Mouse (Mus musculus) kidney, embryonic 14.5 days (tissue): Measurements from ENCODE around the gene 2310061I04Rik. TPM values are rescaled to one million over a fixed set of nuclear protein-coding genes. Genes with fewer than 3 reads are reported as not detected.
A peak's percentile ranks its signal among the peaks of the same experiment; 100 is the strongest.

Experiments used
- ATAC-seq: fragments of 200-750 bp; cut with Nextera tagmentation; 2 replicates; pipeline ENCODE4 v1.8.0; 2017; ENCODE audit warnings: moderate number of reproducible peaks, mild to moderate bottlenecking, moderate TSS enrichment, moderate library complexity; ENCODE audit not compliant: low FRiP score, low TSS enrichment
- H3K27ac ChIP-seq: fragments of 300-500 bp; sonication (generic); 2 replicates; pipeline ENCODE4 v1.5.1; 2014; ENCODE audit warnings: low read depth, mild to moderate bottlenecking, low read length, moderate library complexity, mixed read lengths
- H3K27me3 ChIP-seq: fragments of 300-500 bp; sonication (generic); 2 replicates; pipeline ENCODE4 v1.6.1; 2014; ENCODE audit warnings: mild to moderate bottlenecking, low read length; ENCODE audit not compliant: control insufficient read depth, insufficient read depth
- H3K36me3 ChIP-seq: fragments of 300-500 bp; sonication (generic); 2 replicates; pipeline ENCODE4 v1.6.1; 2014; ENCODE audit warnings: low read length, mixed read lengths; ENCODE audit not compliant: control insufficient read depth, insufficient read depth
- H3K4me1 ChIP-seq: fragments of 300-500 bp; sonication (generic); 2 replicates; pipeline ENCODE4 v1.6.1; 2014; ENCODE audit warnings: low read length, mixed read lengths; ENCODE audit not compliant: control insufficient read depth, insufficient read depth
- H3K4me2 ChIP-seq: fragments of 300-500 bp; sonication (generic); replicated peaks from 2 replicates; pipeline ENCODE4 v1.6.1; 2014; ENCODE audit warnings: low read depth, mild to moderate bottlenecking, low read length
- H3K4me3 ChIP-seq: fragments of 300-500 bp; sonication (generic); 2 replicates; pipeline ENCODE4 v1.5.1; 2014; ENCODE audit warnings: mild to moderate bottlenecking, low read length
- H3K9ac ChIP-seq: fragments of 300-500 bp; sonication (generic); 2 replicates; pipeline ENCODE4 v1.6.1; 2014; ENCODE audit warnings: low read depth, mild to moderate bottlenecking, low read length, moderate library complexity
- H3K9me3 ChIP-seq: fragments of 300-500 bp; sonication (generic); 2 replicates; pipeline ENCODE4 v1.6.1; 2016; ENCODE audit warnings: low read length; ENCODE audit not compliant: control insufficient read depth
- WGBS: fragments of 180-500 bp; shearing (Covaris S2); extraction: QIAGEN DNeasy Blood & Tissue Kit; methylation state at CpG from one replicate; pipeline ENCODE4 v1.1.7; 2014; 5-methylcytosine and 5-hydroxymethylcytosine counted together
- polyA plus RNA-seq: library from polyadenylated mRNA; unstranded; fragments of >200 nt; fragmentation: Nextera tagmentation; extraction: Ambion mirVana; gene quantifications from 2 replicates; pipeline ENCODE4 v1.2.1, GENCODE M21; 2014

2310061I04Rik gene
- polyA plus RNA-seq, 1 experiment from 2014 or later: 36.2 TPM

DNA sequence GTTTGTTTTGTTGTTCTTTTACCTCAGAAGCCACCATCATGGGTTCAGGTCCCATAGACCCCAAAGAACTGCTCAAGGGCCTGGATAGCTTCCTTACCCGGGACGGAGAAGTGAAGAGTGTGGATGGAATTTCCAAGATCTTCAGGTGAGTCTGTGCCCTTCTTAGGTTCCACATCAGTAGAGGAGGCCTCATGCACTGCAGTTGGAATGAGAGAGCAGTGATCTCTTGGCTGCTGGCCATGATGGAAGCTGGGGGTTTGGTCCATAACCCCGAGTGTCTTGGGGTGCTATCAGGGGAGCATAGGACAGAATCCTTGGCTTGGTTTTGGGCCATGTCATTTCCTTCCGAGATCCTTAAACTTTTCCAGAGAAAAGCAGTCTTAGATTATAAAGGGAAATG lies 26.1 kb upstream of the 2310061I04Rik start:
- no peak overlapping the region for H3K27ac ChIP-seq
- no peak for ATAC-seq
- no peak overlapping the region for H3K9ac ChIP-seq
- no peaks in the 10 kb centered on the region for H3K9me3 ChIP-seq
- H3K27me3 ChIP-seq: no peaks in the 10 kb centered on the region
- WGBS: 96% methylated on average over 4 of the region's 4 CpGs
- H3K4me2 ChIP-seq: no peak overlapping the region
- no peak overlapping the region for H3K4me3 ChIP-seq
- H3K36me3 ChIP-seq: peaks cover 64% of the 10 kb centered on the region
- H3K4me1 ChIP-seq: peaks cover 27% of the 10 kb centered on the region

- peaks cover 27% of the 10 kb centered on the region for H3K4me1 ChIP-seq
- H3K9ac ChIP-seq: no peak overlapping the region
- no peak overlapping the region for H3K4me2 ChIP-seq
- peaks cover 60% of the 10 kb centered on the region for H3K36me3 ChIP-seq
- ATAC-seq: no peak
- no peaks in the 10 kb centered on the region for H3K9me3 ChIP-seq
- WGBS: 80% methylated on average over 3 of the region's 3 CpGs
- no peaks in the 10 kb centered on the region for H3K27me3 ChIP-seq
- no peak overlapping the region for H3K4me3 ChIP-seq
- H3K27ac ChIP-seq: no peak overlapping the region
Measured at GRCm38 (mm10) chr17:35922566-35922965, 25.3 kb upstream of the 2310061I04Rik start.

DNA sequence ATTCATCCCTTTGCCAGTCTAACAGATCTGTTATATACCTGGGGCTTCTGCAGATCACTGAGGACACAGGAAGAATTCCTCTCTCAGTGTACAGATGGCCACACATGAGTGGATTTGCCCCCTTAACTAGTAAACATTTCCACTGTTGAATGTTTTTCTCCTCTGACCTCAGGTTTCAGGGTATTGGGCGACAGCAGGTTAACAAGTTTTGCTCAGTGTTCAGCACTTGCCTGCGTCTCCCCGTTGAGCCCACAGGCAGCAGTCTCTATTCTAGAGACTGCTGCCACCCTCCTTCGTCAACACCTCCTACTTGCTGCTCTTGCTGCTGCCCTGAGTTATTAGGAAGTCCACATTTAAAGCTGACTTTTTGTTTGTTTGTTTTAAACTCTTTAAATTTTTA lies 24.5 kb upstream of the 2310061I04Rik start:
- Histone ChIP-seq H3K27me3 (no peaks in the 10 kb centered on the region), H3K4me1 (peaks cover 27% of the 10 kb centered on the region), H3K27ac (no peak overlapping the region), H3K4me3 (no peak overlapping the region), H3K36me3 (peaks cover 57% of the 10 kb centered on the region), H3K9ac (no peak overlapping the region), H3K4me2 (no peak overlapping the region), H3K9me3 (no peaks in the 10 kb centered on the region)
- 85% methylated on average over 4 of the region's 4 CpGs for WGBS
- ATAC-seq: no peak

GRCm38 (mm10) chr17:35920862-35921562 lies 23.8 kb upstream of the 2310061I04Rik start:
- Histone ChIP-seq H3K27me3 (no peaks in the 10 kb centered on the region), H3K9me3 (no peaks in the 10 kb centered on the region), H3K4me2 (no peak overlapping the region), H3K9ac (no peak overlapping the region), H3K4me3 (no peak overlapping the region), H3K27ac (no peak overlapping the region), H3K36me3 (peaks cover 50% of the 10 kb centered on the region), H3K4me1 (peaks cover 27% of the 10 kb centered on the region)
- 67% methylated on average over 5 of the region's 5 CpGs for WGBS
- ATAC-seq: no peak

DNA sequence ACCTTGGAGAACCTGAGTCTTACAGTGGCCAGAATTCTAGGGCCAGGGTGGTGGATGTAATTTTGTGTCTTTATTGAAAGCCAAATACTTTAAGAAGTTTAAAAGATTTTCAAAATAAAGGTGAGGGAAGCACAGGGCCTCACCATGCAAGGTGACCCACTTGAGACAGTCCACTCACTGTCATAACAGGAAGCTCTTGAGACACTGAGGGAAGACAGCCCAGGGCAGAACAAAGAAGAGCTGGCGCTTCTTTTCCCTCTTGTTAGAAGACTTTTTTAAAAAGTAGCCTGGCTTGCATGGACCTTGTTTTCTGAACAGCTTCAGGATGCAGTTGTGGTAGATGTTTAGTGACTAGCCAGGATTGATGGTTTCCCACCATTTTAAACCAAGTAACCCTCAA lies 23.2 kb upstream of the 2310061I04Rik start:
- H3K9ac ChIP-seq: 0 out of 2 replicates have a peak overlapping the region, but pooled peaks have one; percentile 97
- H3K27ac ChIP-seq: peak overlapping the region; percentile 43; the same call in 1 of the 2 replicates
- H3K27me3 ChIP-seq: no peaks in the 10 kb centered on the region
- no peaks in the 10 kb centered on the region for H3K9me3 ChIP-seq
- no peak for ATAC-seq
- H3K36me3 ChIP-seq: peaks cover 43% of the 10 kb centered on the region
- H3K4me3 ChIP-seq: peak overlapping the region; percentile 85; the same call in 1 of the 2 replicates
- H3K4me2 ChIP-seq: no peak overlapping the region
- H3K4me1 ChIP-seq: peaks cover 27% of the 10 kb centered on the region
- 94% methylated on average over 1 of the region's 1 CpGs for WGBS

DNA sequence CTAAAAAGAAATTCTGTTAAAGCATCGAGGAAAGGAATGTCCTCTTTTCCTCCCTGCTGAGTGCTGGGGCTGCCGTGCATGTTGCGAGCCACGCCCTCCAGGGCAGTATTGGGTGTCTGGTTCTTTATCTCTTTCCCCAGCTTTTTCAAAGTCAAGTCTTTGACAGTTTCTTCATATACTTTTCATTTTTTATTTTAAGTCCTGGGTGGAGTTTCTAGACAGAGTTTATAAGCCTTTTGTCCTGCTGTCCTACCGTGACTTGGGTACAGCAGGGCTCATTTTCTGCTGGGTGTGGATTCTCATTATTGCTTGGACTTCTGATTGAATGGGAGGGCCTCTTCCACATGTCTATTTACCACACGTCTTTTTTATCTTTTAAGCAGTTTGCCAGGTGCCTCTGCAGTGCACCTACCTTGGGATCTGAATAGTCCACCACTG lies 22.7 kb upstream of the 2310061I04Rik start:
- Histone ChIP-seq H3K27me3 (no peaks in the 10 kb centered on the region), H3K9ac (0 out of 2 replicates have a peak overlapping the region, but pooled peaks have one; percentile 97), H3K4me1 (peaks cover 27% of the 10 kb centered on the region), H3K36me3 (peaks cover 38% of the 10 kb centered on the region), H3K4me3 (peak overlapping the region; percentile 85; the same call in 1 of the 2 replicates), H3K4me2 (peak overlapping the region; percentile 98), H3K9me3 (no peaks in the 10 kb centered on the region), H3K27ac (peak overlapping the region; percentile 99)
- no peak for ATAC-seq
- WGBS: 58% methylated on average over 6 of the region's 6 CpGs

- Histone ChIP-seq H3K9ac (peak overlapping the region; percentile 97), H3K9me3 (no peaks in the 10 kb centered on the region), H3K36me3 (peaks cover 35% of the 10 kb centered on the region), H3K4me2 (peak overlapping the region; percentile 98), H3K4me3 (peak overlapping the region; percentile 85), H3K27me3 (no peaks in the 10 kb centered on the region), H3K4me1 (peaks cover 27% of the 10 kb centered on the region), H3K27ac (peak overlapping the region; percentile 99)
- 8% methylated on average over 7 of the region's 7 CpGs for WGBS
- peak; percentile 57 for ATAC-seq
Measured at GRCm38 (mm10) chr17:35919060-35919715, 22.0 kb upstream of the 2310061I04Rik start.

- Histone ChIP-seq H3K27ac (peak overlapping the region; percentile 99), H3K4me3 (peak overlapping the region; percentile 85), H3K27me3 (no peaks in the 10 kb centered on the region), H3K4me1 (peaks cover 27% of the 10 kb centered on the region), H3K4me2 (peak overlapping the region; percentile 98), H3K9ac (peak overlapping the region; percentile 97), H3K9me3 (no peaks in the 10 kb centered on the region), H3K36me3 (peaks cover 31% of the 10 kb centered on the region)
- ATAC-seq: no peak
- 0% methylated on average over 11 of the region's 11 CpGs for WGBS
Measured at GRCm38 (mm10) chr17:35918276-35919059, 21.2 kb upstream of the 2310061I04Rik start.
